Mouse (Mus musculus) myocyte (in vitro differentiated cells): ENCODE data around the gene Zfp558. TPM values are rescaled to one million over a fixed set of nuclear protein-coding genes. Genes with fewer than 3 reads are reported as not detected.
"Not testable (repeated sequence)": the region's sequence is repeated elsewhere in the genome, so short reads cannot be mapped to it uniquely, and the experiment has no call there.

ENCODE experiments used
- H3K27me3 ChIP-seq: one replicate; pipeline ENCODE4 v1.6.1; 2011; ENCODE audit not compliant: control insufficient read depth, insufficient read depth, insufficient read length
- H3K36me3 ChIP-seq: one replicate; pipeline ENCODE4 v1.6.1; 2011; ENCODE audit not compliant: control insufficient read depth, insufficient read depth
- H3K4me2 ChIP-seq: one replicate; pipeline ENCODE4 v1.6.1; 2011; ENCODE audit warnings: low read depth, control low read depth
- H3K4me3 ChIP-seq: one replicate; pipeline ENCODE4 v1.5.1; 2011; ENCODE audit warnings: mild to moderate bottlenecking, control low read depth, moderate library complexity
- H3K79me2 ChIP-seq: one replicate; pipeline ENCODE4 v1.6.1; 2011; ENCODE audit not compliant: control insufficient read depth, insufficient read depth
- H3ac ChIP-seq: one replicate; pipeline ENCODE4 v1.6.1; 2011; ENCODE audit not compliant: control insufficient read depth, insufficient read length
- CEBPB ChIP-seq: IDR thresholded peaks from 2 replicates; pipeline ENCODE4 v1.6.1; 2011; ENCODE audit warnings: mild to moderate bottlenecking, moderate library complexity; ENCODE audit not compliant: poor library complexity, insufficient read depth, severe bottlenecking
- E2F4 ChIP-seq: IDR thresholded peaks from one replicate; pipeline ENCODE4 v1.6.1; 2011; ENCODE audit warnings: mild to moderate bottlenecking, control low read depth, moderate library complexity; ENCODE audit not compliant: insufficient read depth
- MYOD1 ChIP-seq, 3 experiments: IDR thresholded peaks; one replicate each; pipeline ENCODE4 v1.6.1; 2011; ENCODE audit warnings: control low read depth in 2 of 3, low read depth in 2 of 3, mild to moderate bottlenecking in 2 of 3, moderate library complexity in 1 of 3; ENCODE audit not compliant: insufficient read length in 2 of 3, control insufficient read depth in 1 of 3
- MYOG ChIP-seq, 3 experiments: IDR thresholded peaks; one replicate each; pipeline ENCODE4 v1.6.1; 2011; ENCODE audit warnings: control low read depth in 2 of 3, low read depth in 2 of 3, mild to moderate bottlenecking in 2 of 3; ENCODE audit not compliant: insufficient read length in 2 of 3, control insufficient read depth in 1 of 3, insufficient read depth in 1 of 3
- POLR2A ChIP-seq: IDR thresholded peaks from one replicate; pipeline ENCODE4 v1.6.1; 2011; ENCODE audit warnings: low read depth, mild to moderate bottlenecking, control low read depth, moderate library complexity; ENCODE audit not compliant: insufficient read length
- POLR2AphosphoS2 ChIP-seq: IDR thresholded peaks from one replicate; pipeline ENCODE4 v1.6.1; 2011; ENCODE audit warnings: low read depth, control low read depth; ENCODE audit not compliant: insufficient read length
- REST ChIP-seq: IDR thresholded peaks from one replicate; pipeline ENCODE4 v1.6.1; 2011; ENCODE audit warnings: mild to moderate bottlenecking, control low read depth, moderate library complexity; ENCODE audit not compliant: insufficient read depth, insufficient read length
- TCF12 ChIP-seq: IDR thresholded peaks from one replicate; pipeline ENCODE4 v1.6.1; 2011; ENCODE audit warnings: mild to moderate bottlenecking, control low read depth; ENCODE audit not compliant: poor library complexity, insufficient read depth, severe bottlenecking
- polyA plus RNA-seq: library from polyadenylated mRNA; unstranded; fragments of >200 nt; fragmentation: generic; extraction: Trizol; gene quantifications from one replicate; pipeline ENCODE4 v1.2.1, GENCODE M21; 2012; ENCODE audit warnings: missing spikeins

Gene Zfp558
- polyA plus RNA-seq, 1 experiment = 0.31 TPM

GRCm38 (mm10) chr9:18456520-18456919 is 21.5 kb downstream of the Zfp558 start:
- no peaks in the 10 kb centered on the region for H3K79me2 ChIP-seq
- H3K4me3 ChIP-seq = no peak overlapping the region
- H3K27me3 ChIP-seq = no peaks in the 10 kb centered on the region
- no peak overlapping the region for H3ac ChIP-seq
- H3K36me3 ChIP-seq = no peaks in the 10 kb centered on the region
- no peak overlapping the region for H3K4me2 ChIP-seq
- TF ChIP-seq MYOG (IDR thresholded peaks at IDR 0.05; ENCODE audit: control insufficient read depth in 1 of 3, insufficient read depth in 1 of 3, insufficient read length in 2 of 3, low read depth in 2 of 3) = no peak
- no peak for TF ChIP-seq POLR2AphosphoS2
- TF ChIP-seq REST = no peak
- TF ChIP-seq TCF12 = no peak

- TF ChIP-seq REST (no peak), POLR2A (no peak), MYOD1 (IDR thresholded peaks at IDR 0.05; ENCODE audit: control insufficient read depth in 1 of 3, insufficient read length in 2 of 3, low read depth in 2 of 3) (no peak), MYOG (IDR thresholded peaks at IDR 0.05; ENCODE audit: control insufficient read depth in 1 of 3, insufficient read depth in 1 of 3, insufficient read length in 2 of 3, low read depth in 2 of 3) (no peak), CEBPB (no peak), E2F4 (no peak), TCF12 (no peak), POLR2AphosphoS2 (no peak)
- Histone ChIP-seq H3K79me2 (no peaks in the 10 kb centered on the region), H3ac (no peak overlapping the region), H3K4me2 (no peak overlapping the region), H3K4me3 (no peak overlapping the region), H3K27me3 (no peaks in the 10 kb centered on the region), H3K36me3 (no peaks in the 10 kb centered on the region)
Measured at GRCm38 (mm10) chr9:18431687-18432086, 46.4 kb downstream of the Zfp558 start.

- Histone ChIP-seq H3K4me2 (no peak within 1 kb of the TSS), H3K36me3 (no peaks in the 10 kb centered on the region), H3K27me3 (no peaks in the 10 kb centered on the region), H3K4me3 (no peak within 1 kb of the TSS), H3ac (no peak within 1 kb of the TSS), H3K79me2 (no peaks in the 10 kb centered on the region)
- no peak for TF ChIP-seq TCF12
- no peak for TF ChIP-seq POLR2AphosphoS2
- no peak for TF ChIP-seq CEBPB
Measured at GRCm38 (mm10) chr9:18430354-18430753, 47.7 kb downstream of the Zfp558 start, which contains the start of gene Mbd3l2. Mbd3l2 (plus strand) TSS chr9:18430654.

- not testable (repeated sequence) for H3K4me2 ChIP-seq
Measured at GRCm38 (mm10) chr9:18412371-18412770, 65.7 kb downstream of the Zfp558 start.

More at GRCm38 (mm10) chr9:18412371-18412770, 65.7 kb downstream of the Zfp558 start:
- not testable (repeated sequence) for H3K36me3 ChIP-seq, H3K79me2 ChIP-seq, H3ac ChIP-seq, H3K27me3 ChIP-seq, H3K4me3 ChIP-seq

Other genes starting within 250 kb of the Zfp558 start
- 27.3 TPM for gene Chordc1, start 186.1 kb downstream of the Zfp558 start, polyA plus RNA-seq
- 1.6 TPM for gene Naalad2, start 75.3 kb downstream of the Zfp558 start, polyA plus RNA-seq
- gene Ubtfl1, start 73.8 kb downstream of the Zfp558 start, polyA plus RNA-seq = not detected
- not detected for gene Mbd3l2, start 47.6 kb downstream of the Zfp558 start, polyA plus RNA-seq
- not detected for gene Mbd3l1, start 91 bp upstream of the Zfp558 start, polyA plus RNA-seq
- not detected for gene Muc16, start 196.3 kb upstream of the Zfp558 start, polyA plus RNA-seq